Mouse (Mus musculus): ENCODE data around the gene Ly6g6f. TPM values are rescaled to one million over a fixed set of nuclear protein-coding genes. Genes with fewer than 3 reads are reported as not detected.

Ly6g6f gene
- polyA plus RNA-seq, 1 experiment from 2014 or later = 5.1 TPM

DNA sequence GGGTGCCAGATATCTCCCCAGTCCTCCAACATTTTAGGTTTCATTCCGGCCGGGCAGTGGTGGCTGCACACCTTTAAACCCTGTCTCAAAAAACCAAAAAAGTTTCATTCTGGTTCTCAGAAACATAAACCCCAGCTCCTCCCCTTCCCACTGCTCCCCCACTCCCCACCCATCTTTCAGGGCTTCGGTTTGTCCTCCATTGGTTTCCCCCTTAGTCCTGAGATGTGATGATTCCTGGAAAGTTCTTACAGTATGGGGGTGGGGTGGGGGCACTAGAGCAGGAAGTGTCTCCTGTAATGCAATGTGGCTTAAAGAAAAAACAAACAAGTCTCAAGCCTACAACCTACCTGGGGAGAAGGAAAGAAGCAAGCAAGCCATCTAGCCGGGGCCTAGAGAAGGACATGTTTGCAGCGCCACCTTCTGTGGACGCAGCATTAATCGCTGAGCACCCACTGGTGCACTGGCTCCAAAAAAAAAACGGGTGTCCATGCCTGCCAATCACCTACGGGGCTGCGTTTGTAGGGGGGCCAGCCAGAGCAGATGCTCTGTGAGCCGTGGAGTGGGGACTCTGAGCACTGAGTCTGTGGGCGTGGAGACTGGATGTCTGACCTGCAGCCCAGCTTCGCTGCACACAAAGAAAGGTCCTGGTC is 20.5 kb upstream of the Ly6g6f start:
- Histone ChIP-seq H3K4me1 (replicated peaks) (peaks cover 47% of the 10 kb centered on the region), H3K9ac (peak overlapping the region; percentile 2; the same call in 1 of the 2 replicates), H3K9me3 (replicated peaks) (no peaks in the 10 kb centered on the region), H3K27ac (replicated peaks) (peak overlapping the region; percentile 87), H3K36me3 (replicated peaks) (peaks cover 26% of the 10 kb centered on the region), H3K27me3 (0 out of 2 replicates have a peak, but pooled peaks cover 3% of the 10 kb centered on the region), H3K4me3 (replicated peaks) (no peak overlapping the region), H3K4me2 (peak overlapping the region; percentile 9; the same call in 1 of the 2 replicates)
- 23% methylated on average over 13 of the region's 13 CpGs for WGBS (ENCODE audit: insufficient replicate concordance)
- ATAC-seq (ENCODE audit: insufficient read depth) = no peak

DNA sequence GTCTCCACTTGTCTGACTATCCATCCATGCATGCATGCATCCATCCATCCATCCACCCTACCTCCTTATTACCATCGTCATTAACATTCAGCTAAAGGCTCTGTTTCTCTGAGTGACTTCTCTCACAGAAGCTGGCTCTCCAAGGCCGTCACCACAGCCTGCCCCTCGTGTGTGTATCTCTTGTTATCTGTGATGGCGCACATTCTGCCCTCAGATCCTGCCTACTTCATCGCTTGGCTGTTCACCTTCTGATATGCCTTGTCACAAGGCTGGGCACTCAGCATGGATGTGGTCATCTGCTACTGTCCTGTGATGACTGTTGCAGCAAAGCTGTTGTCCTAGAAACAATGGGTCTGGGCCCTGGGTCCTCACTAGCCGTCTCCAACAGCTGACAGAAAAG is 19.3 kb upstream of the Ly6g6f start:
- peak overlapping the region; percentile 87 for H3K27ac ChIP-seq (replicated peaks)
- H3K27me3 ChIP-seq = no peaks in the 10 kb centered on the region
- peak; percentile 86 for ATAC-seq (ENCODE audit: insufficient read depth)
- peak overlapping the region; percentile 49 for H3K4me2 ChIP-seq
- peaks cover 57% of the 10 kb centered on the region for H3K4me1 ChIP-seq (replicated peaks)
- 28% methylated on average over 6 of the region's 6 CpGs for WGBS (ENCODE audit: insufficient replicate concordance)
- 0 out of 2 replicates have a peak overlapping the region, but pooled peaks have one; percentile 1 for H3K4me3 ChIP-seq (replicated peaks)
- H3K9me3 ChIP-seq (replicated peaks) = no peaks in the 10 kb centered on the region
- peaks cover 38% of the 10 kb centered on the region for H3K36me3 ChIP-seq (replicated peaks)
- H3K9ac ChIP-seq = peak overlapping the region; percentile 31

DNA sequence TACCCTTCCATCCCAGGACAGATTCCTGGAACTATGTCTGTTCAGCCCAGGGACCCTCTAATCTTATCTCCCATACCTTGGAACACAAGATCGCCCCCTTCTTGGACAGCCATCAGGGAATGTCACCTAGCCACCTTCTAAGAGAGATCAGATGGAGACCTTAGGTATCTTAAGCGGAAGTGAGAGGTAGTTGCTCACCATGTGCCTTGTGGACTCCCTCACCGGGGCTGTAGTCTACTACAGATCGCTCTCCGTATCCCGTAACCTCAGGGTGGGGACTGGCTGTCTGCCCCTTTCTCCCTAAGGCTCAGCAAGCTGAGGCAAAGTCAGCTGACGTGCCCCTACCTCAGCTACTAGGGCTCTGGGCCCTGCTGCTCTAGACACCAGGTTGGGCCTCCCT is 18.7 kb upstream of the Ly6g6f start:
- no peaks in the 10 kb centered on the region for H3K27me3 ChIP-seq
- peaks cover 43% of the 10 kb centered on the region for H3K36me3 ChIP-seq (replicated peaks)
- H3K4me3 ChIP-seq (replicated peaks) = no peak overlapping the region
- H3K4me1 ChIP-seq (replicated peaks) = peaks cover 57% of the 10 kb centered on the region
- H3K9me3 ChIP-seq (replicated peaks) = no peaks in the 10 kb centered on the region
- 54% methylated on average over 7 of the region's 7 CpGs for WGBS (ENCODE audit: insufficient replicate concordance)
- peak overlapping the region; percentile 87 for H3K27ac ChIP-seq (replicated peaks)
- peak overlapping the region; percentile 49 for H3K4me2 ChIP-seq
- peak overlapping the region; percentile 31; the same call in 1 of the 2 replicates for H3K9ac ChIP-seq
- ATAC-seq (ENCODE audit: insufficient read depth) = no peak

DNA sequence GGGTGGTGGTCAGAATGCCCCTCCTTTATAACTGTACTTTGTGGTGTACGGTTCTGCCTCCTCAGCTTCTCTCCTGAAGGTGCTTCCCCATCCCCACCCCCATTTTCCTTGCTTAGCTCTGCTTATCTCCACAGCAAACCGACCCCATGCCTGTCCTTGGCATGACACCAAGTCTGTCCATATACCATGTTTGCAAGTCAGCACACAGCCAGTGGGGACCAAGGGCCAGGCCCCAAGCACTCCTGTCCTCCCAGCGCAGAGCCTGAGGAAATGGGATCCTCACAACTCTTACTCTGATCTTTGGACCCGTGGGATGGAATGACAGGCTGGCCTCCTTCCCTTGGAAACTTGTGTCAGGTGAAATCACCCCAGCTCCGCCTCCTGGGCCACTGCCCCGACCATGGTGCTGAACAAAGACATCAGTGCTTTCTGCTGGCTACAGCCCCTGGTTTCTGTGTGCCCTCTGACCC is 17.8 kb upstream of the Ly6g6f start:
- Histone ChIP-seq H3K9me3 (replicated peaks) (no peaks in the 10 kb centered on the region), H3K9ac (no peak overlapping the region; the same call in 1 of the 2 replicates), H3K4me1 (replicated peaks) (peaks cover 57% of the 10 kb centered on the region), H3K4me2 (no peak overlapping the region), H3K36me3 (replicated peaks) (peaks cover 52% of the 10 kb centered on the region), H3K4me3 (replicated peaks) (no peak overlapping the region), H3K27me3 (no peaks in the 10 kb centered on the region), H3K27ac (replicated peaks) (peak overlapping the region; percentile 87)
- WGBS (ENCODE audit: insufficient replicate concordance) = 51% methylated on average over 6 of the region's 6 CpGs
- ATAC-seq (ENCODE audit: insufficient read depth) = no peak; the same call in 1 of the 2 replicates

DNA sequence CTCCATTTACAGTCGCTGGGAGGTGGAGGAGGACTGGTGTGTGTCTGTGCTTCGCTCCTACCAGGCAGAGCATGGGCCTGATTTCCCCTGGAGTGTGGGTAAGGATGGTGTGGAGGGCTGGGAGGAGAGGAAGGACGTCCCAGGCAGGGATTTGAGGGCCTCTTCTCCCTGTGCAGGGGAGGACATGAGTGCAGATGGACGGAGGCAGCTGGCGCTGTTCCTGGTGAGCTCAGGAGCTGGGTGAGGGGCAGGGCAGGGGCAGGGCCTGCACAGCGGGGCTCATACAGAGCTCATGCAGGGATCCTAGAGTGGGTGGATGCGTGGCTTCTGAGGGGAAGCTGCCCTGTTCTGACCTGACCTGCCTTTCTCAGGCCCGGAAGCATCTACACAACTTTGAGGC is 16.9 kb upstream of the Ly6g6f start:
- no peak for ATAC-seq (ENCODE audit: insufficient read depth)
- Histone ChIP-seq H3K4me1 (replicated peaks) (peaks cover 57% of the 10 kb centered on the region), H3K4me3 (replicated peaks) (no peak overlapping the region), H3K9me3 (replicated peaks) (no peaks in the 10 kb centered on the region), H3K36me3 (replicated peaks) (peaks cover 61% of the 10 kb centered on the region), H3K27ac (replicated peaks) (peak overlapping the region; percentile 87; the same call in 1 of the 2 replicates), H3K4me2 (no peak overlapping the region), H3K9ac (no peak overlapping the region), H3K27me3 (no peaks in the 10 kb centered on the region)
- WGBS (ENCODE audit: insufficient replicate concordance) = 79% methylated on average over 8 of the region's 8 CpGs

DNA sequence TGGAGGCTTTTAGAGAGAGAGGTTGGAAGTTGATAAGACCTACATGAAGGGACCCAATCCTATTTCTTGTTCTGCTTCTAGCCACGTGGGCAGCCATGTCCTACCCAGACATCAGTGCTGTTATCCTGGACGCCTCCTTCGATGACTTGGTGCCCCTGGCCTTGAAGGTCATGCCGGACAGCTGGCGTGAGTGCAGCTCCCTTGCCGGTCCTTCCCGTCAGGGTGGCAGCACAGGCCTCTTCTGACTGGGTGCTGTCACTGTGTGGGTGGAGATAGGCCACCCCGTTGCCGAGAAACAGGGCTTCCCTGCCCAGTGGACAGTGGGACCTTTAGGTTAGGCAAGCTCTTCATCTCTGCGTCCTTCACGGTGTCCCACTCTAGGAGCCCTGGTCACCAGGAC is 15.8 kb upstream of the Ly6g6f start:
- H3K9me3 ChIP-seq (replicated peaks) = no peaks in the 10 kb centered on the region
- peaks cover 55% of the 10 kb centered on the region for H3K4me1 ChIP-seq (replicated peaks)
- no peak for ATAC-seq (ENCODE audit: insufficient read depth)
- no peaks in the 10 kb centered on the region for H3K27me3 ChIP-seq
- no peak overlapping the region for H3K9ac ChIP-seq
- no peak overlapping the region for H3K4me3 ChIP-seq (replicated peaks)
- 86% methylated on average over 11 of the region's 11 CpGs for WGBS (ENCODE audit: insufficient replicate concordance)
- H3K27ac ChIP-seq (replicated peaks) = no peak overlapping the region
- H3K4me2 ChIP-seq = no peak overlapping the region
- H3K36me3 ChIP-seq (replicated peaks) = peaks cover 73% of the 10 kb centered on the region

DNA sequence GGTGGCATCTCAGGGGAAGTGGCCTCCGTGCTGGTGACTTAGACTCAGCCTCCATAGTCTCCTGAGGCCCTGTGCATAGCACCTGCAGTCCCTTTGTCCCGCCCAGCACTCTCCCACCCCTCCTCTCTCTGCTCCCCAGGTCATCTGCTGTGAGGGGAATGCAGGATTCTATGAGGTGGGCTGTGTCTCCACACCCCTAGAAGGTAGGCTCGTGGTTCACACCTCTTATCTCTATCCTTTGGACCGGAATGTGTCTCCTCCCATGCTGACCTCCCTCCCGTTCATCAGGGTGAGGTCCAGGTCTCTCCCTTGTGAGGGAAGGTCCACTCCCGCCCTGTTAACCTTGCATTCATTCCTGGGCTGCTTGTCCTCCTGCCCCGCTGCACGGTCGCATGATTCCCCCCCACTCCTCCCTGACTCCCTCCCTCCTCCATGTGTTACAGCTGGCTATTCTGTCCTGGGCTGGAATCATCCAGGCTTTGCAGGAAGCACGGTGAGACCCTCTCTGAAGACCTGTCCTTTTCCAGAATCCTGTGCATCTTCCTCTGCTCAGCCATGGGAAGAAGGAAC is 14.9 kb upstream of the Ly6g6f start:
- Histone ChIP-seq H3K4me2 (no peak overlapping the region), H3K4me3 (replicated peaks) (no peak overlapping the region), H3K27me3 (no peaks in the 10 kb centered on the region), H3K9me3 (replicated peaks) (no peaks in the 10 kb centered on the region), H3K36me3 (replicated peaks) (peaks cover 81% of the 10 kb centered on the region), H3K4me1 (replicated peaks) (peaks cover 46% of the 10 kb centered on the region), H3K9ac (no peak overlapping the region), H3K27ac (replicated peaks) (no peak overlapping the region)
- WGBS (ENCODE audit: insufficient replicate concordance) = 71% methylated on average over 10 of the region's 10 CpGs
- ATAC-seq (ENCODE audit: insufficient read depth) = no peak

DNA sequence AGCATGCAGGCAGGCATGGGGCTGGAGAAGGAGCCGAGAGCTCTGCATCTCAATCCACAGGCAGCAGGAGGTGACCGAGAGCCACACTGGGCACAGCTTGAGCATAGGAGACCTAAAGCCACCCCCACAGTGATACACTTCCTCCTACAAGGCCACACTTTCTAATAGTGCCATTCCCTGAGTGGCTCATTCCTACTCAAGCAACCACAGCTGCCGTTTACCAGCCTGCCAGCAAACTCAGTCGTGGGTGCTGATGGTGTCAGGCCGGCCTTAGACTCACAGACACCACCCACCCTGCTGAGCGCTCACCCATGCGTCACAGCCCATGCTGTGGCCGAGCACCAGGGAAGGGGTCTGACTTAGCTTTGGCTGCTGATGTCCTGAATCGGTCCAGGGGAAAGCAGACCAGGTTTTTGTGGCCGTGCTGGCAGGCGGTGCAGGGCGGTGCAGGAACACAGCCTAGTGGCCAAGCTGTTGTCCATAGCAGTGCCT is 11.8 kb upstream of the Ly6g6f start:
- H3K4me2 ChIP-seq = no peak overlapping the region
- peaks cover 99% of the 10 kb centered on the region for H3K36me3 ChIP-seq (replicated peaks)
- H3K27me3 ChIP-seq = no peaks in the 10 kb centered on the region
- H3K4me1 ChIP-seq (replicated peaks) = peaks cover 26% of the 10 kb centered on the region
- no peak overlapping the region for H3K4me3 ChIP-seq (replicated peaks)
- no peak overlapping the region for H3K27ac ChIP-seq (replicated peaks)
- H3K9me3 ChIP-seq (replicated peaks) = no peaks in the 10 kb centered on the region
- H3K9ac ChIP-seq = no peak overlapping the region
- WGBS (ENCODE audit: insufficient replicate concordance) = 82% methylated on average over 12 of the region's 12 CpGs
- no peak for ATAC-seq (ENCODE audit: insufficient read depth)

DNA sequence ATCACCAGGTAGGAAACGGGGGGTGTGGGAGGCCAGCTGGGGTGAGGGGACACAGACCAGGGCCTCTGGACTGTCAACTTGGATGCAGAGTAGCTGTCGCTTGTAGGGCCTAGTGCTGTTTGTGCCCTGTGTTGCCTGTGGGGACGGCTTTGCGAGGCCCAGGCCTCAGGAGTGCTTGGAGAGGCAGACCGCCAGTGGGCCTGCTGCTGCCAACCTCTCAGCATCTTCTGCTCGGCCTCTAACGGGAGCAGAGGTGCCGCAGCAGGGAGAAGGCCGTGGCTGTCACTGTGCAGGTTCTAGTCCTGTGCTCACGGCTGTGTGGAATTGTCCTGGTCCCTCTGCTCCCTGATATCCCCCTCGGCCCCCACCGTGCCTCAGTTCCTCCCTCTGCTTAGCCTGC is 11.2 kb upstream of the Ly6g6f start:
- H3K27me3 ChIP-seq = no peaks in the 10 kb centered on the region
- H3K9me3 ChIP-seq (replicated peaks) = no peaks in the 10 kb centered on the region
- no peak overlapping the region for H3K9ac ChIP-seq
- H3K27ac ChIP-seq (replicated peaks) = no peak overlapping the region
- H3K36me3 ChIP-seq (replicated peaks) = peaks cover 98% of the 10 kb centered on the region
- ATAC-seq (ENCODE audit: insufficient read depth) = no peak
- H3K4me3 ChIP-seq (replicated peaks) = no peak overlapping the region
- 87% methylated on average over 12 of the region's 12 CpGs for WGBS (ENCODE audit: insufficient replicate concordance)
- H3K4me1 ChIP-seq (replicated peaks) = peaks cover 23% of the 10 kb centered on the region
- no peak overlapping the region for H3K4me2 ChIP-seq

DNA sequence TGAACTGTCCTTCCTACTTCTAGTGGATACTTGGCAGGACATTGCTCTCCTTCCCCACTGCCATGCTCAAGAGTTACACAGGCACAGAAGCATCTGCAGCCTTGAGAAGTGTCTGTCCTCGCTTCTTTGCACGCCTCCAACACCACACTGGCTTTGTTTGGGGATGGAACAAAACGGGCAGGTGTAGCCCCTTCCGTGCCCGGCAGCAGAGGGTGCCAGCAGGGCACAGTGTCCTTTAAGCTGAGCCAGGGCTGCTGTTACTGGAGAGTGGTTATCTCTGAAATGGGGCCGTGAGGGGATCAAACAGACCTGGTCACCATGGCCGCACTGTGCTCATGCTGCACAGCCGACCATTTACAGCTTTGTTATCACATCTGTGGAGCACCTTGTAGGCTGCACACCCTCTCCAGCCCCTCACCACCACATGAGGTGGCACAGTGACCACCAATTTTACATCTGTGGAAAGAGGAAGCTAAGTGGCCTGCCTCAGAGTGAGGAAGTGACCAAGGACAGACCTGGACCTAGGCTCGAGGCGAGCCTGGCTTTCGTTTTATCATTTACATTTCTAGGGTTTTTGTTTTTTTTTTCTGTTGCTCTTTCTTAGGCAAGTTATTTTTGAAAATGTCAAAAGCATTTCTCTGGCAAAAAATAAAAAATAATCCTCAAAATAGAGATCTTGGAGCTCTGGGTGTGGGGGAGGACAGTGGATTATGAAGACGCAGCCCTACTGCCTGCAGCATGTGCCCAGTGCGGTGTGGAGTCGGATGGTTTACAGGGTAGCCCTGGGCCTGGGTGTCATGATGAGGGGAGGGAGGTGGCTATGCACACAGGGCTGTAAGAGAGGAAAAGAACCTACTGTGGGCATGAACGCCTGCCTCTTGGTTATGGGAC is 9.3 kb upstream of the Ly6g6f start:
- Histone ChIP-seq H3K36me3 (replicated peaks) (peaks cover 91% of the 10 kb centered on the region), H3K27ac (replicated peaks) (no peak overlapping the region), H3K4me2 (no peak overlapping the region), H3K4me1 (replicated peaks) (peaks cover 31% of the 10 kb centered on the region), H3K9ac (no peak overlapping the region), H3K4me3 (replicated peaks) (no peak overlapping the region), H3K9me3 (replicated peaks) (no peaks in the 10 kb centered on the region), H3K27me3 (no peaks in the 10 kb centered on the region)
- WGBS (ENCODE audit: insufficient replicate concordance) = 74% methylated on average over 15 of the region's 15 CpGs
- no peak for ATAC-seq (ENCODE audit: insufficient read depth)
